Comparison of ENCODE assay signal across 17 mouse cellular contexts in genomic region chr15:25301810-25302209, GRCm38 (mm10).
DNase-seq lines count a peak whose midpoint lies in the region; ATAC-seq lines count a peak whose summit lies in the region.
"Had no signal": no experiment of that assay in that cellular context is flagged by ENCODE, and none has a peak within 500 bp of the region (broad histone marks: within the 10 kb centered on the region; RNA-seq: fewer than 3 reads in every experiment).

No protein-coding gene starts in this region.

- no peak overlapping the region for H3K27ac ChIP-seq in hindbrain, embryonic 16.5 days (ENCODE audit: low read depth, low read length)
- H3K27ac ChIP-seq: forebrain, embryonic 10.5 days; heart, embryonic 15.5 days; intestine, embryonic 15.5 days; limb, embryonic 13.5 days; lung, embryonic 15.5 days had no signal

- no peak overlapping the region for H3K9ac ChIP-seq in hindbrain, embryonic 16.5 days (ENCODE audit: low read depth, low read length)
- H3K9ac ChIP-seq: heart, embryonic 15.5 days; intestine, embryonic 15.5 days; limb, embryonic 13.5 days; lung, embryonic 15.5 days had no signal

- WGBS in hindbrain, embryonic 16.5 days = 79% methylated on average over 3 of the region's 3 CpGs

- intact Hi-C loops in heart, postnatal 25 days (cut with DNase I) = no loop called here

- H3K4me1 ChIP-seq in hindbrain, embryonic 16.5 days (ENCODE audit: control insufficient read depth, insufficient read depth, low read depth, low read length) = peaks cover 3% of the 10 kb centered on the region; the same call in 1 of the 2 replicates
- H3K4me1 ChIP-seq: heart, embryonic 15.5 days; intestine, embryonic 15.5 days; limb, embryonic 13.5 days; lung, embryonic 15.5 days had no signal

- ATAC-seq in hematopoietic stem cell, adult 5-6 weeks (replicated peaks in 1 of 2; ENCODE audit: insufficient read depth in 1 of 2, low FRiP score in 2 of 2, low TSS enrichment in 1 of 2, low read depth in 1 of 2, poor library complexity in 2 of 2, severe bottlenecking in 2 of 2) = peak; percentile 84 to 87
- ATAC-seq in hindbrain, embryonic 16.5 days = no peak
- ATAC-seq: intestine, embryonic 15.5 days had no signal

- DNase-seq in heart, adult 11 months = peak; percentile 92
- DNase-seq in heart, postnatal 25 days (ENCODE audit: low spot score) = no peak
- peak; percentile 76 for DNase-seq in 3T3-L1 (ENCODE audit: low read depth, low spot score)
- DNase-seq in NIH3T3 (ENCODE audit: low read depth) = peak; percentile 72
- DNase-seq in embryo, embryonic 11 days = no peak
- DNase-seq in layer of hippocampus, postnatal 25 days (ENCODE audit: extremely low spot score in 1 of 2, low spot score in 1 of 2) = no peak
- DNase-seq: cerebellum, adult 8-10 months; kidney, postnatal 36 days; layer of hippocampus, postnatal 36 days had no signal

- no peaks in the 10 kb centered on the region for H3K36me3 ChIP-seq in hindbrain, embryonic 16.5 days (ENCODE audit: control insufficient read depth, insufficient read depth, low read length)
- H3K36me3 ChIP-seq: forebrain, embryonic 10.5 days; heart, embryonic 15.5 days; intestine, embryonic 15.5 days; limb, embryonic 13.5 days; lung, embryonic 15.5 days had no signal

- no peak overlapping the region for H3K4me3 ChIP-seq in hindbrain, embryonic 16.5 days (ENCODE audit: low read length)
- H3K4me3 ChIP-seq: forebrain, embryonic 10.5 days; heart, embryonic 15.5 days; intestine, embryonic 15.5 days; limb, embryonic 13.5 days; lung, embryonic 15.5 days had no signal

- no peaks in the 10 kb centered on the region for H3K27me3 ChIP-seq in hindbrain, embryonic 16.5 days (replicated peaks; ENCODE audit: control insufficient read depth, insufficient read depth, low read length)
- H3K27me3 ChIP-seq: heart, embryonic 15.5 days; intestine, embryonic 15.5 days; limb, embryonic 13.5 days; lung, embryonic 15.5 days had no signal

- no peak overlapping the region for H3K4me2 ChIP-seq in hindbrain, embryonic 16.5 days (ENCODE audit: low read length)
- H3K4me2 ChIP-seq: heart, embryonic 15.5 days; intestine, embryonic 15.5 days; limb, embryonic 13.5 days; lung, embryonic 15.5 days; midbrain, embryonic 11.5 days had no signal

- H3K9me3 ChIP-seq in hindbrain, embryonic 16.5 days (ENCODE audit: control insufficient read depth, low read length) = no peaks in the 10 kb centered on the region
- H3K9me3 ChIP-seq: forebrain, embryonic 10.5 days; heart, embryonic 15.5 days; intestine, embryonic 15.5 days; limb, embryonic 13.5 days; lung, embryonic 15.5 days had no signal

Comparison
In these comparisons a context has a peak if more than half of its experiments do, and no peak if none do; other contexts are left out.
1. DNase-seq: peak in heart, adult 11 months (single experiment), 3T3-L1 (single experiment) and NIH3T3 (single experiment); none in heart, postnatal 25 days (single experiment), embryo, embryonic 11 days (single experiment) and layer of hippocampus, postnatal 25 days (0 of 2).